Mouse (Mus musculus): ENCODE measurements at regions not wholly inside any gene's neighbourhood (a gene's known extent, or its start where the extent isn't known, plus 50 kb on each side); places are given as distances from the start of the nearest gene placed in this dataset.
"Not testable (repeated sequence)": the region's sequence is repeated elsewhere in the genome, so short reads cannot be mapped to it uniquely, and the experiment has no call there.

DNA sequence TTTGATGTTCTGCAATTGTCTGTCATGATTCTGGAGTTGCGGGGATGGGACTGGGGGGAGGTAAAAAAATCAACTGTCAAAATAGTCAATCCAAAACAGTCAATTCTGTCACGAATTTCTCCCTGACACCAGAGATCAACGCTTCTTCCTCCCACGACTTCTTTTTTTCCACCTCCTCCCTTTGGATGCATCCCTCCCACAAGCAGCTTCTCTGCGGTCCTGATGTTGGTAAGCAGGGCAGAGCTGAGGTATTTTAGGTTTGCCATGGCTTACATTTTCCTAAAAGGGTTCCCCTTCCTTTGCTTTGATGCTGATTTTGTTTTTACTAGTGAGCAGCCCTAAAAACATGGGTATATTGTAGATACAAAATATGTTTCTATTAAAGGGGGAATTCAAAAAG, 209.7 kb downstream of the Cd47 start:
- DNase-seq = no peak

DNA sequence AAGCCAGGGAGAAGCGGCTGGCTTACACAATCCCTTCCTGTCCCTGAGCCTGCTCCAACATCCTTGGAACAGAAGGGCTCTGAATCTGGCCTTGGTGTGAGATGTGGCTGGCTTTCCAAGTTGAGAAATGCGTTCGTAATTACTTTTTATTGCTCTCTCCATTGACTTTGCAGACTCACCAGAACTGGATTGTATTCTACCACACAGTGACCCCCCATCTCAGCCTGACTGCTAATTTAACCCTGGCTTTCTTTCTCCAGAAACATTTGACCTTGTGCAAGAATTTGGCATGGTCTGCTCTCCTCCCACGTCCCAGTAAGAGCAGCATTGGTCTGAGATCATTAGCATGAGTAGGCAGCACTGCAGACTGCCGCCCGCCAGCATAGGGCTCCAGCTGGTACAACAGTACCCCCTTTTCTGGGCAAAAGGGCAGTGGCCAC, 210.2 kb downstream of the Cd47 start:
- peak; percentile 73 for DNase-seq

DNA sequence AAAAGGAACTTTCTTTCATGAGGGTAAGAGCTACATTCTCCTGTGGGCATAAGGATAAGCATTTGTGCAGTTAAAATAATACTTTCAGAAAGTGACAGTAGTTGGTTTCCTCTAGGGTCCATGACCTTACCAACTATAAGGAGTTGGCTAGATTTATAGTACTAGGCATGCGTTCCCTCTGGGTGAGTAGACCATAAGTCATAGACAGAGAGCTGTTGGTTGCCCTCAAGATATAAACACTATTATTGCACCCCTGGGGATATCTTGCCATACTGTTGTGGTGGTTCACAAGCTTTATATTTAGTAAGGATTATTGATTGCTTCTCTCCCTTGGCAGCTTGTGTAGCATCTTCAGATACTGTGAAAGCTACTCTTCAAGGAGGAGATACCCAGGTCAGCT, 223.6 kb downstream of the Cd47 start:
- no peak for DNase-seq

DNA sequence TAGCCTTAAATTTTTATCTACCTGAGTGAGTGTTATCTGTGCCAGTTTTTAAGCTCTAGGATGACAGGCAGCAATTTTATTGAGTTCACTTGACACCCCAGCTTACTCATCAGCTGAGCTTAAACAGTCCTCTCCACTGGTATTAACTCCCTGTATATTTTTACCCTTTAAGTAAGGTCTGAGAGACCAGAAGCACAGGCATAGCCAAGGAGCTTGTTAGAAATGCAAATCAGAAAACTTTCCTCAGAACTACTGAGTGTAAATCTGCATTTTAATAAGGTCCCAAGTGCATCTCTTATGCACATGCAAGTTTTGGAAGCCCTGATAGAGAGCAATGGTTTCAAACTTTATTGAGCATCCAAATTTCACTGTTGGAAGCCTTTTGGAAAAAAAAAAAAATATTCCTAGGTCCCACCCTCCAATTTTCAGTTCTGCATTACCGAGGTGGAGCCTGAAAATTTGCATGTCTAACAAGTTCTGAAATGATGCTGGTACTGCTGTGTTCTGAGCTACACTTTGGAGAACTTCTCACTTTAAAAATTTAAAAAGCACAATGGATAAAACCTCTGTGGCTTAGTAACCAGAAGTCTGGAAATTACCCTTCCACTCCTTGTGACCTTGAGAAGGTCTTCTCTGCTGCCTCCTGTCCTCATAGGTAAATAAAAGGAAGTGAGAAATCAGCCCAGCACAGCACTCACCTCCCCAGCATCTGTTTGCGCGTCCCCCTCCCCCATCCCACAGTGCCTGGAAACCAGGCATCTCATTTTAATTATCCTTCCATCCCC, 226.0 kb downstream of the Cd47 start:
- no peak for DNase-seq

DNA sequence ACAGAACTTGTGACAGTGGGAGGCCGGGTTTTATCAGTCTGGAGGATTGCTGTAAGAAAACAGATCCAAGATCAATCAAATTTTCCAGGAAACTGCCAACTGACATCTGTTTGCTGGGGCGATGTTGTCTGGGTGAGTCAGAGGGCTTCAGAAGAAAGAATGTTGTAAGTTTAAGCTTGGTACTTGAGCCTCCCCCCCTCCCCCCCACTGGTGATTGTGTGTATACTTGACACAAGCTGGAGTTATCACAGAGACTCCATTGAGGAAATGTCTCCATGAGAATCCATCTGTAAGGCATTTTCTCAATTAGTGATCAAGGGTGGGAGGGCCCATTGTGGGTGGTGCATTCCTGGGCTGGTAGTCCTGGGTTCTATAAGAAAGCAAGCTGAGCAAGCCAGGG, 226.9 kb downstream of the Cd47 start:
- no peak for DNase-seq

DNA sequence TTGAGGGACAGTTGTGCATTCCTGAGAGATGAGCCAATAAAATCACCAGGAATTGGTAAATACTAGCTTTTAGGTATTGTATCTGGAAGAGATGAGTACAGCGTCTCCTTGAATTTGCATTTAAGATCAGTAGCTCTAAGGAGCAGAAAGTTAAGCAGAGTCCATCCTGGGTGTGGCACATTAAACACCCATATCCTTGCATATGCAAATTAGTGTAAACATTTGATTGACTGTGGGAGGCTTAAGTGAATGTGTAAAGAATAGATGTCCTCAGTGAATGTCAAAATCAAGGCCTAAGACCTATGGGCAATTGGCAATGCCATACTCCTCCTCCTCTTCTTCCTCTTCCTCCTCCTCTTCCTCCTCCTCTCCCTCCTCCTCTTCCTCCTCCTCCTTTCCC, 229.4 kb downstream of the Cd47 start:
- no peak for DNase-seq

DNA sequence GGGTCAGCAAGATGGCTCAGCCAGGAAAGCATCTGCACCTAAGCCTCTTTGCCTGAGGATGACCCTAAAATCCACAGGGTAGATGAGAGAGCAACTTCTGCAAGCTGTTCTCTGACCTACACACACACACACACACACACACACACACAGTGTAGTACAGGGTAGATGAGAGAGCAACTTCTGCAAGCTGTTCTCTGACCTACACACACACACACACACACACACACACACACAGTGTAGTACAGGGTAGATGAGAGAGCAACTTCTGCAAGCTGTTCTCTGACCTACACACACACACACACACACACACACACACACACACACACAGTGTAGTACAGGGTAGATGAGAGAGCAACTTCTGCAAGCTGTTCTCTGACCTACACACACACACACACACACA, 230.0 kb downstream of the Cd47 start:
- not testable (repeated sequence) for DNase-seq

DNA sequence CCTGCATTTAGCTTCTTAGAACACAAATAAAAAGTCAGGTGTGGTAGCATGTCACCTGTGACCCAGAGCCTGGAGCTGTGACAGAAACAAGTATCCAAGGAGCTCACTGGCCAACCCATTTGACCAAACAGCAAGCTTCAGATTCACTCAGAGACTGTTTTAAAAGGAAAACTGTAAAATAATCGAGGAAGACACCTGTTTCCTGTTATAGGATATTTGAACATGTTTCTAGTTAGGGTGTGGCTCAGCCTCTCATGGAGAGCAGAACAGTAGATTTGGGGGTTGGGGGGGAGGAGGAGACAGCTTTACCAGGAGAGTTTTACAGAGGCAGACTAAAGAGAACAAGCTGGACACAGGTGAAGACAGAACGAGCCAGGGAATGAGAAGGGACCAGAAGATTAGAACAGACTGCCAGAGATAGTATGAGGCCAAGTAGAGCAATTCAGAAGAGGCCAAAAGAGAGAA, 230.6 kb downstream of the Cd47 start:
- DNase-seq = no peak

DNA sequence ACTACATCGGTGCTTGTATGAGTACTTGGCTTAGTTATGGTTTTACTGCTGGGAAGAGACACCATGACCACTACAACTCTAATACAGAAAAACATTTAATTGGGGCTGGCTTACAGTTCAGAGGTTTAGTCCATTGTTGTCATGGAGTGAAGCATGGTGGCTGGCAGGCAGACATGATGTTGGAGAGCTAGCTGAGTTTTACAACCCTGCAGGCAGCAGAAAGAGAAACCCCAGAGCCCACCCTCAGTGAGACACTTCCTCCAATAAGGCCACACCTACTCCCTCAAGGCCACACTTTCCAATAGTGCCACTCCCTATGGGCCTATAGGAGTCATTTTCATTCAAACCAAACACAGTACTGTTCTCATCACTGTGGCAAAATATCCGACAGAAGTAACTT, 232.5 kb downstream of the Cd47 start:
- no peak for DNase-seq

DNA sequence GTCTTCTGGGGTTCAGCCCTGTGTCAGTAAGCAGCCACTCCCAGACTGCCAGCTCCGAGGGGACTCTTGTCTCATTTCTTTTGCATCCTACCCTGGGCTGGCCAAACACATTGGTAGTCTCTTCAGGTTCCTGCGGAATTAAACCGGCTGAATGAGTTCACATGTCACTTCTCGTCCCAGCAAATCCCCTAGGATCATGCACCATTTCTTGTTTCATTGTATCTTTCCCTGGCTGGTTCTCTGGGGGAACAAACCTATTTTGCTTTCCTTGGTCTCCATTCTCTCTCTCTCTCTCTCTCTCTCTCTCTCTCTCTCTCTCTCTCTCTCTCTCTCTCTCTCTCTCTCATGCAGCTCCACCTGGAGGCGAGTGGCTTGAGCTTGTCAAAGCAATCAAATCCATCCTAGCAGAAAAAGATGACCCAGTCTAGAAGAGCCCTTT, 236.0 kb downstream of the Cd47 start:
- no peak for DNase-seq

DNA sequence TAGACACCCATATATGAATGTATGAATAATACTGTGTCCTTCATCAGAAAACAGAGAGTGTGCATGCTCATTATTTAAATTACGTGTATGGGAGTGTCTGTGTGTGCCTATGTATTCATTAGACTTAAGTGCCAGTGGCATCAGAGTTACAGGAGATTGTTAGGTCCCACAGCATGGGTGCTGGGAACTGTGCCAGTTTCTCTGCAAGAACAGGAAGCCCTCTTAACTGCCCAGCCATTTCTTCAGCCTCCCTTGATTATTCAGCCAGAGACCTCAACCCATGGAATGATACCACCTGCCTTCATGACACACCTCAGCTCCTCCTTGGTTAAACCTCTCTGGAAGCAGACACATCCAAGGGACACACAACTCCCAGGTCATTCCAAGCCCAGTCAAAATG, 243.8 kb downstream of the Cd47 start:
- DNase-seq = no peak

DNA sequence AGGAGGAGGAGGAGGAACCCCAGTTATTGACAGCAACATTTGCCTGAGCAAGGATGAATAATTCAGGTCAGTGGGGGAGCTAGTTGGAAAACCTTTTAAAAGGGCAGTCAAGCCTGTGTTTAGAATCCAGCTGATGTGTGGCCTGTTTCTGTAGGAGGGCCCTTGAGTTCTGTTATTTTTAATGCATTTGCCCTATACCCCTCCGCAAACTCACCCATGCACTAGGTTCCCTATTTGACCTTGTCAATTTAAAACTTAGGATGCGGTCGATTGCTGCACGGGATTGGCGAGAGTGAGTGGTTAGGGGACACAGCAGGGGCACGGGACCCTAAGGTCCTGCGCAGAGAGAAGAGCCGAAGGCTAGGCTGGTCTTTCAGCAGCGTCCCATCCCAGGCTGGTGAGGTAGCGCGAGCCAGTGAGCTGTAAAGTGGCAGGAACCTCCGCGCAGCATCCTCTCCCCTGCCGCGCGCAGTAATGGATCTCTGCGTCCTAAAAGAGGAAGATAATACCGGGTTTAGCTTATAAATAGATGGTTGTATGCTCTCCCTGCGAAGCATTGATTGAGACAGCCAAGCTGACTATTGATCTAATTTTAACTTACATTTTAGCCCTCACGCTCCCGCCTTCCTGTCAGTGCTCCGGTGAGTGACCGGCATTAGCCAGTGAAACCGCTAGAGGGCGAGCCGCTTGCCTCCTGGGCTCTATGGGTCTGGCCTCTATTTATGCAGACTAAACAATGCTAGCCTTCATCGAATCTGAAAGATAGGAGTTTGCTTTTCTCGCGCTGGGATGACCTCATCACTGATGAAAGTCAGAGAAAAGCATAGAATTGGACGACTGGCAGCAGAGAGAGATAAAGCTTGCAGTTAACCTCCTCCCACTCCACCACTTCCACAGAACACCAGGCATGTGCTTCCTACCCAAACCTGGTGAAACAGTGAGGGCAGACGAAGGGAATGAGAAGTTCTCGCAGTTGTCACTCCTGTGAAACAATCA, 245.5 kb downstream of the Cd47 start:
- DNase-seq = peak; percentile 34

DNA sequence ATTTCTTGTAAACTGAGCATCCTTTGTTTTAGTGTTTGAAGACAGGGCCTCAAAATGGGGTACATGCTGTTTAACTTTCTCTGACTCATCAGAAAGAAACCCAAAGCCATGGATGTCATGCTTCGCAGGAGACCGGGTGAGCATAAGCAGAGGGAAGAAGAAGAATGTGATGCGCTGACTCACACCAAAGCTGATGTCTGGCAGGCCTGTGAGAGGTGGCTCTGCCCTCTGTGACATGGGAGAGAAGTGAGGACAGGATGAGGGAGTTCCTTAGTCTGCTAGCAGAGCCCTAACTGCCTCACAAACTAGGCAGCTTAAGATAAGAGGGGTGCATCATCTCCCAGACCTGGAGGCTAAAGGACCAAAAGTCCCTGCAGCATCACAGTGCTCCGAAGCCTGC, 263.2 kb downstream of the Cd47 start:
- DNase-seq = no peak

DNA sequence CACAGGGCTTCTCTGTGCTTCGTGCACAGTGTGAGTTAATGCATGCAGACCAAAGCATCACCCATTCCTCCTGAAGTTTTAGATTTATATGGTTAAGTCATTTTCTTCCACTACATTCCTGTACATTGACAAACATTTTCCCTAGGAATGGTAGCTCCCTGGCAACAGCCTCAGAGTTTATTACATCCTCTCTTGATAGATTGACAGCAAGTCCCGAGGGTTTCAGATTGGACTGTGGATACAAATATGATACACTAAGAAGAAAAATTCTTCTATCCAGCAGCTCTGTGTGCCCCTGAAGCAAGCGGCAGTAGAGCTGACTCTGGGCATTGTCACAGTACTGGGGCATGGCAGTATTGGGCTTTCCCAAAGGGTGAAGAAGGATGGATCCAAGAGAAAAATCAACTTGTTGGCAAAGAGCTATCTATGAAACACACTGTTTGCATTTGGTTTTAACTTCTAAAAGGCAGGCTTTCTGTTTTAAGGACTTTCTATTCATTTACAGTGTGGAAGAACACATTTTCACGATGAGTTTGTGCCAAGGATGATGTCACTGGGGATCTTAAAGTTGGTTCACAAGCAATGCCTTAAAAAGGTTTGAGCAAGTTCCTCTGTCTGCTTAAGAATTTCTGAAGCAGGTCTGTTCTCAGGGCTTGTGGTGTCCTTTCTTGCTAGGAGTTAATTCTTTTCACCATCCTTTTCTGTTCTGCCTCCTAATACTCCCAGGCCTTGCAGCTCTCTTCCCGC, 265.2 kb downstream of the Cd47 start:
- DNase-seq = no peak

DNA sequence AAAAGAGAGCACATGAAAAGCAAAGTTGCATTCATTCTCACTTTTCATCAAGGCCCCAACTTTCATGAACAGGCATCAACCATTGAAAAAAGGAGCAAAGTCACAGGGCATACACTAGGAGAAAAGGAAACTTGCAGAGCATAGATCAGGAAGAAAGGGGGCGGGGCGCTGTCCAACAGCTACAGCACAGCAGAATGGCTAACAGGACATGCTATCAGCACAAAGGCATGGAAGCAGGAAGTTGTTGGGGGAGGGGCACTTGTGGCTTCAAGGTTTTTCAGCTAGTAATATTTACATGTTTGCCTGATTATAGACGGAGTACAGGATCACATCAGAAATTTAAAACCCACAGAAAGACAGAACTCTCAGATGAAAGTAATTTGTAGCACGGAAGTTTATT, 268.7 kb downstream of the Cd47 start:
- DNase-seq = no peak

DNA sequence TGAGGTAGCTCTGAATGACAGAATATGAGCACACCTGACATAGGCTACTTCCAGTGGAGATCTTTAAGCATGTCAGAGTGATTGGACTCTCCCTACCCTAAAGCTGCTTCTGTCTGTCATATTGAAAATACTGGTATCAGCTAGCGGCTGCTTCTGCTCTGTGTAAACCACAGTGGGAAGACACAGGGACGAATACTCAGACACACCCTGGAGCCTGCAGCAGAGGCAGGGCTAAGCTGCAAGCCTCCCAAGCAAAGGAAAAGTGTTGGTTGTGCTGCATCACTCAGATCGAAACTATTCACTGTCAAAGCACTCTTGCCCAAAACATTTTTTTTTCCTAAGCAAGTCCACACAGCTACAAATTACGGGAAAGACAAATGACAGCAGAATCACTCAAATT, 270.4 kb downstream of the Cd47 start:
- DNase-seq = no peak

DNA sequence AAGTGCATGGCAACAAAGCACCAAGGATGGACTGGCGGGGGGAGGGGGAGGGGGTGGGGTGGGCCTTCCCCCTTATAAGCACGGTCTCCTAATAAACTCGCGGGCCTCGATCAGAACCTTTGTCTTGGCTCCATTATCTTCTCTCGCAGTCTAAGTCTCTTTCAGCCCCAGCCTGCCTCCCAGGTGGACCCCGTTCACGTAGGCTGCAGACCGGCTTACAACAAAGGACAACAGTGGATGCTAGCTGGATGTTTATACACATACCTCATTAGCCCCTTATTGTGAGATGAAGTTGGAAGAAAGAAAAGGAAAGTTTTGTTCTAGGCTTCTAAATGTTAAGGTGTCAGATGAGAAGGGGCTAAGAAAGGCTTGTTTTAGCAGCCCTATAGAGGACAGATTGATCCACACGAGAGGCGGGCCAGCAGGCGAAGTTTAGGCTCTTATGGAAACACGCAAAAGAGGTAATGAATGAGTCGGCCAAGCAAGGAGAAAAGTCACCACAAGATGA, 272.6 kb downstream of the Cd47 start:
- no peak for DNase-seq

DNA sequence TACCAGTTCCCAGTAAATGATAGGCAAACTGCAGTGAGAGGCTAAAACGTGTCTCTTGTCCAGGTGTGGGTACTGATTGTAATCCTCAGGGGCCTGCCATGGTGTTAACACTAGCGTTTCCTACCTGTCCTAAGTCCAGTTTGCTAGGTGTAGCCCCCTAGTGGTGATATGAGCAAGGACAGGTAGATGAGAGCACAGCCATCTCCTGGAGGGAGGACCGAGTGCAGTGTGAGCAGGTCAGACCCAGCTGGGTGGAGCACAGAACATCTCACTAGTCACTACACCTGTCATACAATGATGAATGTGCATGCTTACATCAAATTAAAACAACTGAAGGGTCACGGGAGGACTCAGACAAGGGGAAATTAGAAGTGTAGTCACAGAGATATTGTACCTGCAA, 273.6 kb downstream of the Cd47 start:
- no peak for DNase-seq

DNA sequence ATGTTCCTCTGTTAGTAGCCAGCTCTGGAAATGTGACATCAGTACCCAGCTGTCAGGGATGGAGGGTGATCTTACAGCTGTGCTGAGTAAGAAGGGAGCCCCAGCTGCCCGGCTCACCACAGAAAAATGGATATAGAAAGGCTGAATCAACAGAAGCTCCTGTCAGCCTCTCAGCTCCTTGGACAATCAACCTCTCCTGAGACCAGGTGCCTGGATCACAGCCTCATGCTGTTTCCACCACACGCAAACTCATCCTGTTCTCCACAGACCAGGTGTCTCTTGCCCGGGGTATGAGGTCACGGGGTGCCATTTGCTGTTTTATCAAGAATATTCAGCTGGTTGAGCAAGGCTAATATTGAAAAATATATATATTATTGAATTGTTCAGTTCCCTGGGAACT, 275.3 kb downstream of the Cd47 start:
- no peak for DNase-seq

DNA sequence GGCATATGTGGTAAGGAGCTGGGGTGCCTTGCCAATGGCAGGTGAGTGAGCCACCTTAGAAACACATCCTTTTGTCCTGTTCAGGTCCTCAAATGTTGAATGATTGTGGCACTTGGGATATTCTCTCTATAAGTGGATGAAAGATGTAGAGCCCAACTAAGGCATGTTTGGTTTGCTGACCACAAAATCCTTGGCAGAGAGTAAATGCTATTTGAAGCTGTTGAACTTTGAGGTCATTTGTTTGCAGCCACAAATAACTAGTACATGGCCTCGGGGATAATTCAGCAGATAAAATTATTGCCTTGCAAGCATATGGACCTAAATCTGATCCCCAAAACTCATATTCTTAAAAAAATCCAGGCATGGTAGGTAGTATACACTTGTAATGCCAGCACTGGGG, 281.2 kb downstream of the Cd47 start:
- DNase-seq = no peak

DNA sequence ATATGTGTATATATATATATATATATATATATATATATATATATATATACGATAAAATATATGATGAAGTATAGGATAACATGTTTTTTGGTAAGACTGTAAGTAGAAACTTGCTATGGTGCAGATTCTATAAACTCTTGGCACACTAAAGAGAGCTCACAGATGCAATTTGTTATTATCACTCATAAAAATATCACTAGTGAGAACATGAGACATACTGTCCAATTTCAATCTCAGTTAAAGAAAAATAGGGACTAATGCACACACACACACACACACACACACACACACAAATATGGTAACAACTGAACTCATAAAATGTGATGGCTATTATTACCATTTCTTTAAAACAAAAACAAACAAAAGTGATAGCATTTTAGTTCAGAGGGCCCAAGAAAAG, 292.0 kb downstream of the Cd47 start:
- no peak for DNase-seq

DNA sequence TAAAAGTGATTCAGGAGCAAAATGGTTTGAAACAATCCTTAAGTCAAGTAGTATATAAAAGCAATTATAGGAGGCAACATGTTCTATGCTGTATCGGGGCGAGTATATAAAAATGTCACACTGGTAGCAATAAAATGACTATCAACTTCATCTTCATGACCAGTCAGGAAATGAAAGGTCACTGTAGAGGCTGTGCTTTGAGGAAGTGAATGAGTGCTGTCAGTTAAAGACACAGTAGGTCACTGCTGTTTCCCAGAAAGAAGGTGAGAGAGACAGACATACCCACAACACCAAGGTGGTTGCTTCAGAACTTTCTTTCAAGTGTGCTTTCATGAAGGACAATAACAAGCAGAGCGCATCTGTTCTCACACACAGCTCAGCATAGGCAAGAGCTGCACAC, 292.4 kb downstream of the Cd47 start:
- DNase-seq = no peak
